Mouse (Mus musculus): ENCODE data around the gene Gm26661. TPM values are rescaled to one million over a fixed set of nuclear protein-coding genes. Genes with fewer than 3 reads are reported as not detected.

Gm26661 gene
- total RNA-seq (2023) = not detected

GRCm38 (mm10) chr14:7791532-7792159 lies at the start of gene Gm26661:
Gene Gm26661 (plus strand): TSS chr14:7791587.

DNA sequence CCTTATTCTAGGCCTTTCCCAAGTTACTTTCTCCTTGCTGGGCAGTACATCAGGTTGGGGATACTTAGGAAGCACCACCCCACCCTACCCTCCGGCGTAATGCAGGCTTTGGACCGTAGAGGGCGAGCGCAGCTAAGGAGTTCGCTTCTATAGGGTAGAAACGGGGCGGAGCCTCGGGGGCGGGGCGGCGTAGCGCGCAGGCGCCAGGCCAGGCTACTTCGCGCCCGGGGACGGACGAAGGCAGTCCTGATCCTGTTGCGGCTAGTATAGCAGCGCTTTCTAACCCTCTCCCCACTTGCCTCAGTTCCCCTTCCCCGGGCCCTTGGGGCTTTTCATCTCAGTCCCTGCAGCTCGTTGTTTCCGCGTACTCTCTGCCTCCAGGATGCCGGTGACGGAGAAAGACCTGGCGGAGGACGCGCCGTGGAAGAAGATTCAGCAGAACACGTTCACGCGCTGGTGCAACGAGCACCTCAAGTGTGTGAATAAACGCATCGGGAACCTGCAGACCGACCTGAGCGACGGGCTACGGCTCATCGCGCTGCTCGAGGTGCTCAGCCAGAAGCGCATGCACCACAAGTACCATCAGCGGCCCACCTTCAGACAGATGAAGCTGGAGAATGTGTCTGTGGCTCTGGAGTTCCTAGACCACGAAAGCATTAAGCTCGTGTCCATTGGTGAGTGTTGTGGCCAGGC lies 26.5 kb downstream of the Gm26661 start, which contains the start of gene Flnb:
TSS of gene Flnb (plus strand) at position 188 of the 693 bp plus-strand sequence.

Other genes starting within 250 kb of the Gm26661 start
- gene Gm3558, start 223.0 kb upstream of the Gm26661 start, total RNA-seq (2023) = not detected
- not detected for gene Gm10338, start 196.0 kb upstream of the Gm26661 start, total RNA-seq (2023)
- gene Gm10128, start 147.6 kb upstream of the Gm26661 start, total RNA-seq (2023) = not detected
- 10 to 100 TPM in 1 of 2 experiments, 1 to 10 TPM in 1; 9.8 to 10.8 TPM for gene Flnb, start 26.4 kb downstream of the Gm26661 start, total RNA-seq (2023)
- not detected for gene Gm45521, start 165.7 kb downstream of the Gm26661 start, total RNA-seq (2023)
- gene Dnase1l3, start 203.0 kb downstream of the Gm26661 start, total RNA-seq (2023) = under 1 TPM; 0.18 to 0.64 TPM
- gene Abhd6, start 211.3 kb downstream of the Gm26661 start, total RNA-seq (2023) = under 1 TPM; 0.44 to 0.47 TPM

Measured in neutrophil, adult 59 days (primary cell).